Mouse (Mus musculus): Measurements from ENCODE around the gene Rbm34. TPM values are rescaled to one million over a fixed set of nuclear protein-coding genes. Genes with fewer than 3 reads are reported as not detected.

Rbm34 gene
- polyA plus RNA-seq, 1 experiment, result 3.7 TPM

DNA sequence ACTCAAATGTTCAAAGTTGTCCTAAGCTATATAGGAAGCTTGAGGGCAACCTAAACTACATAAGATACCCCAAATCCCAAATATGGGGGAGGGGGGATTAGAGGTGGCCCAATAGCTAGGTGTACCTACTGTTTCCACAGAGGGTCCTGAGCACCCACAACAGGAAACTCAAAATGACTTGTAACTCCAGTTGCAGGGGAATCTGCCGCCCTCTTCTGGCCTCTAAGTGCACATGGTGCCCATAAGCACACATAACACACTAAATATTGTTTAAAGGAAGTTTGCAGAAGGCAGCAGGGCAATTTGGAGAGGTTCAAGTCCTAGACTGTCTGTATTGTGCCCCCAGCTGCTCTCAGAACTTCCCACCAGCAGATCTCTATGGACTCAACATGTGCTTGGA lies 43.8 kb downstream of the Rbm34 start:
- TF ChIP-seq POLR2A (IDR thresholded peaks at IDR 0.05; ENCODE audit: control insufficient read depth, extremely low read depth, insufficient read depth, low read length, poor library complexity) (no peak), CTCF (IDR thresholded peaks at IDR 0.05; ENCODE audit: borderline replicate concordance, control insufficient read depth, extremely low read depth, insufficient read depth, low read length, poor library complexity) (no peak)
- H3K27me3 ChIP-seq (ENCODE audit: control insufficient read depth, insufficient read depth, low read length), result no peaks in the 10 kb centered on the region
- no peak overlapping the region for H3K4me3 ChIP-seq (ENCODE audit: control insufficient read depth, insufficient read depth, low read length)
- no peak overlapping the region for H3K27ac ChIP-seq (ENCODE audit: control insufficient read depth, insufficient read depth, low read length)
- 65% methylated on average over 1 of the region's 1 CpGs for WGBS
- no peaks in the 10 kb centered on the region for H3K4me1 ChIP-seq (replicated peaks; ENCODE audit: control insufficient read depth, insufficient read depth, low read length)
- no peaks in the 10 kb centered on the region for H3K36me3 ChIP-seq (ENCODE audit: control insufficient read depth, insufficient read depth, low read length)
- DNase-seq, result peak; percentile 34

DNA sequence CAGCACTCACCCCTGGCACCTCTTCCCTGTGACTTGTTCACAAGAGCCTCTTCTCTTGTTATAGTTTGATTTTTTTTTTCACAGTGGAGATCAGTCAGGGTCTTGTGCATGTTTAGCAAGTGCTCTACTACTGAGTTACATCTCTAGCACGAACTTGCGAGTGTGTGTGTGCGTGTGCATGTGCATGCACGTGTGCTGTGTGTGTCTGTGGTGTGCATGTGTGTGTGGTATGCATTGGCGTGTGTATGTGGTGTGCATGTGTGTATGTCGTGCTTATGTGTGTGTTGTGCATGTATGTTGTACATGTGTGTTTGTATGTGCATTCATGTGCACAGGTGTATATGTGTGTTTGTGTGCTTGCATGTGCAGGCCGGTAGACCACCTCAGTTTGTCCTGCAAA lies 47.9 kb downstream of the Rbm34 start:
- TF ChIP-seq POLR2A (IDR thresholded peaks at IDR 0.05; ENCODE audit: control insufficient read depth, extremely low read depth, insufficient read depth, low read length, poor library complexity), result no peak
- TF ChIP-seq CTCF (IDR thresholded peaks at IDR 0.05; ENCODE audit: borderline replicate concordance, control insufficient read depth, extremely low read depth, insufficient read depth, low read length, poor library complexity), result no peak
- Histone ChIP-seq H3K27ac (ENCODE audit: control insufficient read depth, insufficient read depth, low read length) (no peak overlapping the region), H3K36me3 (ENCODE audit: control insufficient read depth, insufficient read depth, low read length) (no peaks in the 10 kb centered on the region), H3K4me1 (replicated peaks; ENCODE audit: control insufficient read depth, insufficient read depth, low read length) (no peaks in the 10 kb centered on the region), H3K27me3 (ENCODE audit: control insufficient read depth, insufficient read depth, low read length) (no peaks in the 10 kb centered on the region), H3K4me3 (ENCODE audit: control insufficient read depth, insufficient read depth, low read length) (no peak overlapping the region)
- DNase-seq, result no peak
- 99% methylated on average over 7 of the region's 7 CpGs for WGBS

DNA sequence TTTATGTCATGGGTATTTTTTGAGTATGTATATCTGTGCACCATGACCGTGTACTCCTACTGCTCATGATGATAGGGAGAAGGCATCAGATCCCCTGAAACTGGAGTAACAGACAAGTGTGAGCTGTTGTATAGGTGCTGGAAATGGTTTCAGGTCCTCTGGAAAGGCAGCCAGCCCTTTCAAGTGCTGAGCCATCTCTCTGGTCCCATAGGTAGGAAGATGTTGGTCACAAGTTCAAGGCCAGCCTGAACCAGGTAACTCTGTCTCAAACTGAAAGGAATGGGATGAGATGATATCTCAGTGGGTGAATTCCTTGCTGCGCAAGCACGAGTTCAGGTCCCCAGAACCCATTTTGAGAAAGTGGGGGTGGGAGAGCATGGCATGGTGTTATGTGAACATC lies 49.4 kb downstream of the Rbm34 start:
- WGBS, result 97% methylated on average over 3 of the region's 3 CpGs
- TF ChIP-seq CTCF (IDR thresholded peaks at IDR 0.05; ENCODE audit: borderline replicate concordance, control insufficient read depth, extremely low read depth, insufficient read depth, low read length, poor library complexity) (no peak), POLR2A (IDR thresholded peaks at IDR 0.05; ENCODE audit: control insufficient read depth, extremely low read depth, insufficient read depth, low read length, poor library complexity) (no peak)
- no peak for DNase-seq
- Histone ChIP-seq H3K4me1 (replicated peaks; ENCODE audit: control insufficient read depth, insufficient read depth, low read length) (no peaks in the 10 kb centered on the region), H3K27me3 (ENCODE audit: control insufficient read depth, insufficient read depth, low read length) (no peaks in the 10 kb centered on the region), H3K4me3 (ENCODE audit: control insufficient read depth, insufficient read depth, low read length) (no peak overlapping the region), H3K27ac (ENCODE audit: control insufficient read depth, insufficient read depth, low read length) (no peak overlapping the region), H3K36me3 (ENCODE audit: control insufficient read depth, insufficient read depth, low read length) (no peaks in the 10 kb centered on the region)

DNA sequence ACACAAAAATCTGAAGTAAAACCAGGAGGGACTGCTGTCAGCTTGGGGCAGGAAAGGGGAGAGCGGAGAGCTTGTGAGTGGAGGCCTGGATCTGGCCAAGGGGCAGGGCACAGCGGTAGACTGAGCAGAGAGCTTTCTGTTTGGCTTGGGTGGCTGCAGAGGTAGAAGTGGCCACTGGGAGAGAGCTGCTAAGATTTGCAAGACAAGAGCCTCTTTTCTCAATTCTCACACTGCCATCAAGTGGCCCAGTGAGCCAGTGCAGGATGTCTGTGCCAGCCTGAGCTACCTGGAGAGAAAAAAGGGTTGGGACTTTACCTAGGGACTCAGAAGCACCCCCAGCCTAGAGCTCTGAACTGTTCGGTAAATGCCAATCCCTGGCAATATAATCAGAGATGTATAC lies 50.0 kb downstream of the Rbm34 start:
- H3K27me3 ChIP-seq (ENCODE audit: control insufficient read depth, insufficient read depth, low read length), result no peaks in the 10 kb centered on the region

DNA sequence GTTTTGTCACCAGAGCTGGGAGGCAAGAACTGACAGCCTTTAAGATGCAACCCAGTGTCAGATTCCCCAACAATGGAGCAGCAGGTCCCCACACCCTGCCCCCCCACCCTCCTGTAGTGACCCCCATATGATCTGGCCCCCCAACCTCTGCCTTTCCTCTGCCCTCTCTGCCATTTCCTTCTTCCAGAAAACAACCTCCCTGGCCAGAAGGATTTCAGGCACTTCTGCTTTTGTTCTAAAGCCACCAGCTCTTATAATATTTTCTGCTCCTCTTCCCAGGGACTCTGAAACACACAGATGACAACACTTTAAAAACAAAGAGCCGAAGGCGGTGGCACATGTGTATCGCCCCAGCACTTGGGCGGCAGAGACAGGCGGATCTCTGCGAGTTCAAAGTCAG lies 50.5 kb downstream of the Rbm34 start:
- TF ChIP-seq POLR2A (IDR thresholded peaks at IDR 0.05; ENCODE audit: control insufficient read depth, extremely low read depth, insufficient read depth, low read length, poor library complexity), result no peak
- TF ChIP-seq CTCF (IDR thresholded peaks at IDR 0.05; ENCODE audit: borderline replicate concordance, control insufficient read depth, extremely low read depth, insufficient read depth, low read length, poor library complexity), result no peak
- Histone ChIP-seq H3K27me3 (ENCODE audit: control insufficient read depth, insufficient read depth, low read length) (no peaks in the 10 kb centered on the region), H3K4me3 (ENCODE audit: control insufficient read depth, insufficient read depth, low read length) (no peak overlapping the region), H3K27ac (ENCODE audit: control insufficient read depth, insufficient read depth, low read length) (no peak overlapping the region), H3K4me1 (replicated peaks; ENCODE audit: control insufficient read depth, insufficient read depth, low read length) (no peaks in the 10 kb centered on the region), H3K36me3 (ENCODE audit: control insufficient read depth, insufficient read depth, low read length) (no peaks in the 10 kb centered on the region)
- 53% methylated on average over 6 of the region's 6 CpGs for WGBS
- DNase-seq, result no peak

More for the DNA sequence above, 50.0 kb downstream of the Rbm34 start:
- TF ChIP-seq POLR2A (IDR thresholded peaks at IDR 0.05; ENCODE audit: control insufficient read depth, extremely low read depth, insufficient read depth, low read length, poor library complexity), result no peak
- TF ChIP-seq CTCF (IDR thresholded peaks at IDR 0.05; ENCODE audit: borderline replicate concordance, control insufficient read depth, extremely low read depth, insufficient read depth, low read length, poor library complexity), result peak; percentile 56; the same call in 1 of the 2 replicates
- peak; percentile 68 for DNase-seq
- Histone ChIP-seq H3K4me3 (ENCODE audit: control insufficient read depth, insufficient read depth, low read length) (no peak overlapping the region), H3K27ac (ENCODE audit: control insufficient read depth, insufficient read depth, low read length) (no peak overlapping the region), H3K4me1 (replicated peaks; ENCODE audit: control insufficient read depth, insufficient read depth, low read length) (no peaks in the 10 kb centered on the region), H3K36me3 (ENCODE audit: control insufficient read depth, insufficient read depth, low read length) (no peaks in the 10 kb centered on the region)
- 44% methylated on average over 3 of the region's 3 CpGs for WGBS

DNA sequence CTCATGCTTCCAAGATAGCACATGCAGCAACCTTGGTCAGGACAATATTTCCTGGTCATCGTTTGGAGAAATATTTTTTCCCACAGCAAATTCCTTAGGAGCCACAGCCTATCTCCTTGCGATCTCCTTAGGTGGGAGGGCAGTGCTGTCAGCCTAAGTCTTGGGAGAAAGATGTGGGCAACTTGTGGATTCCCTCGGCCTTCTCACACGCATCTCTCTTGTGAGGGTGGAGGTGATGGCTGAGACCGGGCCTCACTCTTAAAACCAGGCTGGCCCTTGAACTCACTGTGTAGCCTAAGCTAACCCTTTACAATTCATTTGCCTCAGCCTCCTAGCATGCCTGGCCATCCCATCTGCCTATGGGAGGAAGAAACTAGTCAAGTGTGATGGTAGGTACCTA lies 51.2 kb downstream of the Rbm34 start:
- H3K27ac ChIP-seq (ENCODE audit: control insufficient read depth, insufficient read depth, low read length), result no peak overlapping the region
- H3K4me1 ChIP-seq (replicated peaks; ENCODE audit: control insufficient read depth, insufficient read depth, low read length), result no peaks in the 10 kb centered on the region
- DNase-seq, result no peak
- no peaks in the 10 kb centered on the region for H3K27me3 ChIP-seq (ENCODE audit: control insufficient read depth, insufficient read depth, low read length)
- no peak for TF ChIP-seq CTCF (IDR thresholded peaks at IDR 0.05; ENCODE audit: borderline replicate concordance, control insufficient read depth, extremely low read depth, insufficient read depth, low read length, poor library complexity)
- TF ChIP-seq POLR2A (IDR thresholded peaks at IDR 0.05; ENCODE audit: control insufficient read depth, extremely low read depth, insufficient read depth, low read length, poor library complexity), result no peak
- H3K4me3 ChIP-seq (ENCODE audit: control insufficient read depth, insufficient read depth, low read length), result no peak overlapping the region
- H3K36me3 ChIP-seq (ENCODE audit: control insufficient read depth, insufficient read depth, low read length), result no peaks in the 10 kb centered on the region
- WGBS, result 91% methylated on average over 5 of the region's 5 CpGs

DNA sequence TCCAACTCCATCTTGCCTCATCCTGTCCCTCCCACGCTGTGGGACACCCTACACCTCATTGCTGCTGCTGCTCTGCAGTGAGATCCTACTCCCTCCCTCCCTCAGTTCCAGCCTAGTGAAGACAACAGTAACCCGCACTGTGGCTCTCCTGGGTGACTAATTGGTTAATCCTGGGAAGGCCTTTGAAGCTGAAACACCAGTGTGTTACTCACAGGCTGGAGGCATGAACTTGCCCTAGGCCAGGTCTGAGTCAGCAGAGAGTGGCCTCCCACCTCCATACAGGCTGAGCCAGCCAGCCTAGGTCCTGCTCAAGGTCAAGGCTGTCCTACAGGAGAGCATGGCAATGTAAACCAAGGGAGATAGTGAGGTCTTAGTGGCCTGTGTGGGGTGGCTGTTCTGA lies 51.6 kb downstream of the Rbm34 start:
- TF ChIP-seq CTCF (IDR thresholded peaks at IDR 0.05; ENCODE audit: borderline replicate concordance, control insufficient read depth, extremely low read depth, insufficient read depth, low read length, poor library complexity) (no peak), POLR2A (IDR thresholded peaks at IDR 0.05; ENCODE audit: control insufficient read depth, extremely low read depth, insufficient read depth, low read length, poor library complexity) (no peak)
- Histone ChIP-seq H3K4me3 (ENCODE audit: control insufficient read depth, insufficient read depth, low read length) (no peak overlapping the region), H3K27me3 (ENCODE audit: control insufficient read depth, insufficient read depth, low read length) (no peaks in the 10 kb centered on the region), H3K27ac (ENCODE audit: control insufficient read depth, insufficient read depth, low read length) (no peak overlapping the region), H3K4me1 (replicated peaks; ENCODE audit: control insufficient read depth, insufficient read depth, low read length) (no peaks in the 10 kb centered on the region), H3K36me3 (ENCODE audit: control insufficient read depth, insufficient read depth, low read length) (no peaks in the 10 kb centered on the region)
- WGBS, result 89% methylated on average over 2 of the region's 2 CpGs
- no peak for DNase-seq
